Mouse (Mus musculus) spleen, adult 2 months (tissue): ENCODE results near the gene Rbm5. TPM values are rescaled to one million over a fixed set of nuclear protein-coding genes. Genes with fewer than 3 reads are reported as not detected.
A peak's percentile ranks its signal among the peaks of the same experiment; 100 is the strongest.

ENCODE experiments used
- DNase-seq, 2 experiments: peaks; one replicate each; pipeline versions ENCODE4 v3.0.0 to v3.0.0-alpha.2; 2012 to 2021; ENCODE audit warnings: low spot score in 2 of 2, low read depth in 1 of 2
- H3K27ac ChIP-seq: fragments of 200-500 bp; 2 replicates; pipeline ENCODE4 v1.5.1; 2012; ENCODE audit warnings: low read length, inconsistent platforms; ENCODE audit not compliant: insufficient read depth
- H3K27me3 ChIP-seq: fragments of 200-500 bp; 2 replicates; pipeline ENCODE4 v1.6.1; 2012; ENCODE audit warnings: mild to moderate bottlenecking, moderate library complexity, low read length, inconsistent platforms; ENCODE audit not compliant: control insufficient read depth, insufficient read depth
- H3K36me3 ChIP-seq: fragments of 200-500 bp; 2 replicates; pipeline ENCODE4 v1.6.1; 2012; ENCODE audit warnings: mild to moderate bottlenecking, low read length, inconsistent platforms; ENCODE audit not compliant: control insufficient read depth, insufficient read depth
- H3K4me1 ChIP-seq: fragments of 200-500 bp; 2 replicates; pipeline ENCODE4 v1.6.1; 2011; ENCODE audit warnings: inconsistent platforms; ENCODE audit not compliant: control insufficient read depth, insufficient read depth, insufficient read length
- H3K4me3 ChIP-seq: fragments of 200-500 bp; 2 replicates; pipeline ENCODE4 v1.5.1; 2011; ENCODE audit warnings: mild to moderate bottlenecking, inconsistent platforms; ENCODE audit not compliant: insufficient read depth, insufficient read length; ENCODE audit errors: extremely low read depth
- CTCF ChIP-seq: fragments of 200-500 bp; IDR thresholded peaks from 2 replicates; pipeline ENCODE4 v1.5.1; 2011; ENCODE audit warnings: mild to moderate bottlenecking, inconsistent platforms; ENCODE audit not compliant: insufficient read depth, insufficient read length, insufficient replicate concordance; ENCODE audit errors: extremely low read depth
- POLR2A ChIP-seq: fragments of 200-500 bp; IDR thresholded peaks from 2 replicates; pipeline ENCODE4 v1.6.1; 2011; ENCODE audit warnings: low read depth, low read length, inconsistent platforms
- WGBS: fragments of 180-500 bp; shearing (Covaris S2); methylation state at CpG from one replicate; pipeline ENCODE4 v1.1.7; 2018; 5-methylcytosine and 5-hydroxymethylcytosine counted together
- polyA plus RNA-seq: library from polyadenylated mRNA; depleted of rRNA; stranded (reverse); fragments of >200 nt; gene quantifications from 2 replicates; pipeline ENCODE4 v1.2.3, GENCODE M21; 2012

Rbm5 gene
- polyA plus RNA-seq, 1 experiment: 76.0 TPM

- no peaks in the 10 kb centered on the region for H3K4me1 ChIP-seq
- H3K27ac ChIP-seq: no peak overlapping the region
- WGBS: 72% methylated on average over 14 of the region's 14 CpGs
- TF ChIP-seq CTCF (no peak), POLR2A (no peak)
- peaks cover 2% of the 10 kb centered on the region; the same call in 1 of the 2 replicates for H3K27me3 ChIP-seq
- no peak for DNase-seq
- no peaks in the 10 kb centered on the region for H3K36me3 ChIP-seq
- H3K4me3 ChIP-seq: no peak overlapping the region
Measured at GRCm38 (mm10) chr9:107703337-107704122, 67.3 kb downstream of the Rbm5 start.

- no peak for DNase-seq
- Histone ChIP-seq H3K36me3 (no peaks in the 10 kb centered on the region), H3K27ac (no peak overlapping the region), H3K27me3 (peaks cover 2% of the 10 kb centered on the region; the same call in 1 of the 2 replicates), H3K4me1 (no peaks in the 10 kb centered on the region), H3K4me3 (no peak overlapping the region)
- TF ChIP-seq CTCF (no peak), POLR2A (no peak)
- 87% methylated on average over 3 of the region's 3 CpGs for WGBS
Measured at GRCm38 (mm10) chr9:107702606-107703185, 68.1 kb downstream of the Rbm5 start.

GRCm38 (mm10) chr9:107701594-107701993, 69.2 kb downstream of the Rbm5 start:
- H3K27ac ChIP-seq: no peak overlapping the region
- DNase-seq: no peak
- TF ChIP-seq POLR2A (no peak), CTCF (no peak)
- WGBS: 72% methylated on average over 12 of the region's 12 CpGs
- H3K27me3 ChIP-seq: no peaks in the 10 kb centered on the region; the same call in 1 of the 2 replicates
- no peak overlapping the region for H3K4me3 ChIP-seq
- no peaks in the 10 kb centered on the region for H3K4me1 ChIP-seq
- H3K36me3 ChIP-seq: no peaks in the 10 kb centered on the region

GRCm38 (mm10) chr9:107700114-107700571, 70.7 kb downstream of the Rbm5 start:
- H3K36me3 ChIP-seq: no peaks in the 10 kb centered on the region
- 79% methylated on average over 6 of the region's 6 CpGs for WGBS
- no peaks in the 10 kb centered on the region for H3K4me1 ChIP-seq
- no peak for TF ChIP-seq CTCF
- TF ChIP-seq POLR2A: no peak
- no peak overlapping the region for H3K4me3 ChIP-seq
- no peak for DNase-seq
- H3K27me3 ChIP-seq: no peaks in the 10 kb centered on the region
- H3K27ac ChIP-seq: no peak overlapping the region

GRCm38 (mm10) chr9:107699376-107699980, 71.3 kb downstream of the Rbm5 start:
- Histone ChIP-seq H3K27ac (peak overlapping the region; percentile 18; the same call in 1 of the 2 replicates), H3K4me1 (no peaks in the 10 kb centered on the region), H3K27me3 (no peaks in the 10 kb centered on the region), H3K4me3 (no peak overlapping the region), H3K36me3 (no peaks in the 10 kb centered on the region)
- WGBS: 70% methylated on average over 9 of the region's 9 CpGs
- no peak for TF ChIP-seq POLR2A
- no peak for TF ChIP-seq CTCF
- no peak for DNase-seq

- H3K4me1 ChIP-seq: no peaks in the 10 kb centered on the region
- WGBS: 80% methylated on average over 14 of the region's 14 CpGs
- no peaks in the 10 kb centered on the region for H3K27me3 ChIP-seq
- no peaks in the 10 kb centered on the region for H3K36me3 ChIP-seq
- H3K4me3 ChIP-seq: no peak overlapping the region
- TF ChIP-seq CTCF: no peak
- no peak for TF ChIP-seq POLR2A
- DNase-seq: no peak
- peak overlapping the region; percentile 18; the same call in 1 of the 2 replicates for H3K27ac ChIP-seq
Measured at GRCm38 (mm10) chr9:107698611-107699190, 72.1 kb downstream of the Rbm5 start.
